Mouse (Mus musculus) bone marrow macrophage, adult 2 months (primary cell): ENCODE measurements around the gene Agfg2.

Experiments
- CTCF ChIP-seq: IDR thresholded peaks from 2 replicates; pipeline ENCODE4 v1.5.1; 2012; ENCODE audit warnings: low read depth, mild to moderate bottlenecking, low read length, moderate library complexity
- POLR2A ChIP-seq: IDR thresholded peaks from 2 replicates; pipeline ENCODE4 v1.6.1; 2012; ENCODE audit warnings: mild to moderate bottlenecking, low read depth, low read length, borderline replicate concordance

- no peak for TF ChIP-seq CTCF
- TF ChIP-seq POLR2A = no peak
Observed at GRCm38 (mm10) chr5:137630602-137631001, 53.9 kb downstream of the Agfg2 start.
